Mouse (Mus musculus): ENCODE data around the gene Ltbp1. TPM values are rescaled to one million over a fixed set of nuclear protein-coding genes. Genes with fewer than 3 reads are reported as not detected.

Gene Ltbp1
- total RNA-seq, 2 experiments from 2014 or later, result 8.2 to 8.4 TPM

DNA sequence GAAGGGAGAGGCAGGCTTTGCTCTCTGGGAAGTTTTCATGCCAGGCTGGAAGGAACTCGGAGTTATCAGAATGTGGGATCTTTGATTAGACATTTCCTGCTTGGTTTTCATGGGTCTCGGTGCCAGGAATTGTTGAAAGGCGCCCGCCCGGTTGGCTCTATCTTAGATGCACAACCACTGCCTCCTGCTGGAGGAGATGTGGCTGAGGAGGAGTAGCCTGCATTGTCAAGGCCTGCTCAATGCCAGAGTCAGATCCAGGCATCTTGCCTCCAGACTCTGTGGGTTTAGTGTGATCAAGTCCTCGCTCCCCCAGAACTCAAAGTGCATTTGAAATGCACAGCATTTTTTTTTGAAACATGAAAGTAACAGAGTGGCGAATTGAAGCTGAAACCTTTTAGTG lies 364.0 kb downstream of the Ltbp1 start:
- intact Hi-C loops (cut with DNase I), result no loop called here
- DNase-seq (ENCODE audit: low spot score in 2 of 2), result no peak

DNA sequence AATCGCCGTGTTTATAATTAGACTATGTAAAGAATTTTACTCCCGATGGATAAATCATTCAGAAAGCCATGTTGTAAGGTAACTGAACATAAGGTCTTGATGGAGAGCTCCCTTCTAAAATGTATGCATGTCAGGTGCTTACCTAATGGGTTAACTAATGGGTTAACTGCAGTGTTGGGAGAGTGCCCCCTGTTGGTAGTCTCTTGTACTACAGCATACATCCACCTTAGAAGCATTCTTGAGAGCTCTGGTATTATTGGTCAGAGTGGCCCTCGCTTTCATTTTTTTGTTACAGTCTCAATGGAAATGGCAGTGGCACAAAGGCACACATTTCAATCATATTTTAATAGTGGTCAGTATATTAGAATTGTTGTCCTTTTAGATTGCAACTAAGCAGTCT lies 364.8 kb downstream of the Ltbp1 start:
- intact Hi-C loops (cut with DNase I), result no loop called here
- DNase-seq (ENCODE audit: low spot score in 2 of 2), result no peak

DNA sequence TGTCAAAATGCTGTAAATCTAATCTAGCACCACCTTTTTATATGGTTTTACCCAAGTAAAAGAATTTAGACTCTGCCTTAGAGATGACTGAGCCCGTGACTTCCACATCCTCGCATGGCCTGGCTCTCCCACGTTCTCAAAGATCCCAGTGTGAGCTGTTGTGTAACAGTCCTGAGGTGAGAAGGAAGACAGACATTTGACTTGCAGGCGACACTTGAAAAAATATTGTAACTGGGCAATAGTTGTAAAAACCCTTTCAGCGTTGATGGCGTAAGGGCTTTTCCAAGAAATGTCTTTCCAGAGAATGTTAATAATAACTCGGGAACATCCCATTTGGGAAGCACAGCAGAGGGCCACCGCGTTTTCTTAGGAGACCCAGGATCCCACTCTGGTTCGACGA lies 366.3 kb downstream of the Ltbp1 start:
- DNase-seq (ENCODE audit: low spot score in 2 of 2), result no peak
- intact Hi-C loops (cut with DNase I), result no loop called here

DNA sequence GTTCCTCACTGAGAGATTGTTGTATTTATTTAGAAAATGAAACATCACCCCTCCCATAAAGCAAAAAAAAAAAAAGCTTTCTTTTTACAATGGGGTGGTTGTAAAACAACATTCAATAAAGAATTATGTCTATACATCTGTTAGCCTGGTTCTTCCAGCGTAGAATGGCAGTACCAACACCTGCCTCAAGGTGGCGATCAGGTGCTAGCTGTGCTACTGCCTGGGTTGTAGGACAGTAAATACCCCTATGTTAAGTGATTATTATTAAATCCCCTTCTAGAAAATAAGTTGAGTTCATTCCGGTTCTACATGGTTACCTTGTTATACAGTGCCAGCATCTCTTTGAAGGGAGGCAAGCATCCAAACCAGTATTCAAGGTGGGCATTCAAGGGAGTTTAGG lies 367.0 kb downstream of the Ltbp1 start:
- peak in 1 of 2 experiments; percentile 16 for DNase-seq (ENCODE audit: low spot score in 2 of 2)
- intact Hi-C loops (cut with DNase I), result no loop called here

DNA sequence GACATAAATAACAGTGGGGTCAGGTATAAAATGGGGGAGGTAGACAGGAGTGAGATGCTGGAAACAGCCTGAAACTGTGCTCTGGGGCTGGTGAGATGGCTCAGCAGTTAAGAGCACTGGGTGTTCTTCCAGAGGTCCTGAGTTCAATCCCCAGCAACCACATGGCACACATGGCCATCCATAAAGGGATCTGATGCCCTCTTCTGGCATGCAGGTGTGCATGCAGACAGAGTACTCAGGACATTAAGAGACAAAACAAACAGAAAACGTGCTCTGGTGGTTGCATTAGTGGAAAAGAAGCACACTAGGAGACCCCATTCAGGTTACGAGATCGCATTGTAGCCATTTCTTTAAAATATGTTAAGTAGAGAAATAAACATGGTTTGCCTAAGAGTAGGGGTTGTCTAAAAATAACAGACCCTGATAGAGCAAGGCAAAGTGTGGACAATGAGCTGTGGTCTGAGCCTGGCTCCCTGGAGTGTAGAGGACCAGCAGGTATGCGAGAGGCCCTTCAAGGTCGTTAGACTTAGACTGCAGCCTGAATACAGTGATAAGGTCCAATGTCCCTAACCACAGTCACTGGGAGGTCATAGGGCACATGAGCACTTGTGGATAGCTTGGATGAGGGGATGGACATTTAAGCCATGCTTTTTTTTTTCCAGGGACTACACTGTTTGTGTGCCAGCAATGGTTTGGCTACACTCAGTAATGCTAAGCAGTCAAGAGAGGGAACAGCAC lies 369.1 kb downstream of the Ltbp1 start:
- intact Hi-C loops (cut with DNase I), result no loop called here
- no peak for DNase-seq (ENCODE audit: low spot score in 2 of 2)

DNA sequence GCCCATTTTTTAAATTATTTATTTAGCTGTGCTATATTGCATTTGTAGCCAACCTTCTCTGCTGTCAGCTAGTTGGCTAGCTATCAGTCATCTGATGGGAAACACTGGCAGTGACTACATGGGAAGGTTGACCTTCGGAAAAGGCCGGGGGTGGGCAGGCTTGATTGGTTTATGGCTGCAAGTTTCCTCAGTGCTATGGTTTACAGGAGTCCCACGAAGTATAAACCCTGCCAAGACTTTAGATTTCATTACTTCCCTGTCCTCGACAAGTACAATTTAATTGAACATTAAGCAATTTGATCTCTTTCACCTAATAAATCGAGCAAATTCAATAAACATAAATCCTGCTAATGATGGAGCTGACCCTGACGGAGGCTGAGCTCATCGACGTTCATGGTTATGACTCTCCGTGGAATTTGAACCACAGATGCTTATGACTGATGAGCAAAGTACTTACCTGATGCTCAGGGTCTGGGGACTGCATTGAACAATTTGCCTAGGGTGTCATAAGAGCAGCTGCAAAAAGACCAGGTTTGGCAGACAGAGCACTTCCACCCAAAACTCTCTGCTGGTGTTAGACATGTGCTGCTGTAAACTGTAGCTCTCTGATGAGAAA lies 373.0 kb downstream of the Ltbp1 start:
- intact Hi-C loops (cut with DNase I), result no loop called here
- DNase-seq (ENCODE audit: low spot score in 2 of 2), result no peak

DNA sequence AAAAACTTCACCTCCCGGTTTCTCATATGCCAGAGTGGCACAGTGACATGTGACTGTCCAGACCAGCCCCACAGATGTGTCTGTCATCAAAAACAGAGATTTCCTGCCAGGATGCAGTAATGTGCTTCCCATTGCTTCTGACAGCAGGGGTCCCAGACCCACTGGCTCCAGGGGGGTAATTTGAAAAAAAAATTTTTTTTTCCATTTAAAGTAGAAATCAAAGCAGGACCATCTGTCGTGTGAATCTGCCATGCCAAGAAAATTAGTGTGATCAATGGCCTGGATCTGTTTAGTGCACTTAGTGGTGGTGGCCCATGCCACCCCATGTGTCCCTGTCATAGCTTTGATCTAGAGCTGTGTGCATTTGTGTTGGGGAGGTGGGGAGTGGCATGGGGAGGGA lies 374.8 kb downstream of the Ltbp1 start:
- DNase-seq (ENCODE audit: low spot score in 2 of 2), result no peak
- intact Hi-C loops (cut with DNase I), result loop anchor here (10.0 kb wide), 2 partner anchors 295 to 575 kb away; no protein-coding TSS in a partner anchor

DNA sequence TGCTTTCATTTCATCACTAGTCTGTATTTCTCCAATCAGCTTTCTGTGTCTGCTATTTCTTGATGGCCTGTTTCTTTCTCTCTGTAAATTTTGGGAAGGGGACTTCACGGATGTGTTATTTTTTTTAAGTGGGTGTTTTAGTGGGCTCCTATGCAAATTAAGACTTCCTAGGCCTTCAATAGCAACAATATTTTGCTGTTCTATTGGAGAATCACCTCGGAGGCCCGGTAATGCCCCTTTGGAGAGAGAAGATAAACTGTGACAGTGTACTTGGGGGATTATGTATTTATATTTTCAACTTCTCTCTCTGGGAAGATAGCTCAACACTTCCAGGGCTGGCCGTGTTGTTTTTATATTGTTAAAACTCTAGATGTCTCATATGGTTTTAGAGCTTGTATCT lies 383.0 kb downstream of the Ltbp1 start:
- no peak for DNase-seq (ENCODE audit: low spot score in 2 of 2)
- intact Hi-C loops (cut with DNase I), result loop anchor here (10.0 kb wide), 2 partner anchors 304 to 584 kb away; no protein-coding TSS in a partner anchor

DNA sequence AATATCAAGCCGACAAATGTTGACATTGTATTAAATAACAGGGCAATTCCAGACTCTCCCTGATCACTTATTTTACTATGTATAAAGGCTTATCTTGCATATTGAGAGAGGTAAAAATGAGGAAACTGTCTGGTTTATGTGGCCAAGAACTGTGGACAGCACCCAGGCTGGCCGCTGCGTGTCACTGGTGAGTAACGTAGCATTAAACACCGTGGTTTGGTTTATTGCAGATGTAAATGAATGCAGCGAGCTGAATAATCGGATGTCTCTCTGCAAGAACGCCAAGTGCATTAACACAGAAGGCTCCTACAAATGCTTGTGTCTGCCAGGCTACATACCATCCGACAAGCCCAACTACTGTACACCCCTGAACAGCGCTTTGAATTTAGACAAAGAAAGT lies 384.8 kb downstream of the Ltbp1 start:
- no peak for DNase-seq (ENCODE audit: low spot score in 2 of 2)
- intact Hi-C loops (cut with DNase I), result no loop called here

DNA sequence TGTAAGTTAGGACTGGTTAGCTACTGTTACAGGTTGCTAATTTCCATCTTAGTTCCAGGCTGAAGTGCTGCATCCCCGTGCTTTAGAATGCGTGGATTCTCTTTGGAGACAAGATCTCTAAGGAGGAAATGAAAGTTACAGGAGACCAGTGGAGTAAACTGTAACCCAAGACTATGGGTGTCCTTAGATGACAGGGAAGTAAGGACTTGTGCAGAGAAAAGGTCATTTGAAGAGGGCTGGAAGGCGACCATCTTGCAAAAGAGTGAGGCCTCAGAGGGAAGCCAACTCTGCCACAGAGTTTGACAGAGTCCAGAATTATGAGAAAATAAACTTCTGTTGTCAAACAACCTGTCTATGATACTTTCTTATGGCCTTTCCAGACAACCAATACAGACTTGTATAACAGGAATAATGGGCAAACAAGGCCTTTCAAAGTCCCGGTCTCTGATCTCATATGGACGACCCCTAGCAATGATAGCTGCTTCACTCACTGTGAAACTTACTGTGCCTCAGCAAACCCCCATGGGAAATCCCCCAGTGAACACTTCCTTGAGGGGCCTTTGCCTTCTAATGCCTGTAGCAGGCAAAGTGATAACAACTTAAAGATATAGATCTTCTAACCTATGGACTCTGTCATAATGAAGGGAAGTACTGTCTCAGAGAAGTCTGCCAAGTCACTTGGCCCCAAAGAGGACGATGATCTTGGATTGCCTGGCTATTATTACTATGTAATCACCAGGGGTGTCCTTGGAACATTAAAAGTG lies 386.2 kb downstream of the Ltbp1 start:
- intact Hi-C loops (cut with DNase I), result no loop called here
- no peak for DNase-seq (ENCODE audit: low spot score in 2 of 2)

DNA sequence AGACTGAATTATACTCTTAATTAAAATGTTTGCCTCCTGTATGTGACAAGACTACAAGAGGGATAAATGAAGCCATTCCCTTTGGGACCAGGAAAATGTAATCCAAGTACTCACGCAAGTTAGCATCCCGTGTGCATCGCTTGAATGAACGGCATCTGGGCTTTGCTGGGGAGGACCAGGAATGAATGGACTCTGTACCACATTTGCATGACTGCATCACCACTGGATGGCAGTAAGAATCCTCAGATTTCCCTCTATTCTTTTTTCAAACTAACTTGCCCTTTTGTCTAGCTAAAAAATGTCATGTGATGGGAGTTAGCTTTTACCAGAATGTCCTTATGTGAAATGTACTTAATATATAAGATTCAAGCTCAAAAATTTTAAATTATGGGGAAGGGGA lies 401.0 kb downstream of the Ltbp1 start:
- DNase-seq (ENCODE audit: low spot score in 2 of 2), result no peak
- intact Hi-C loops (cut with DNase I), result loop anchor here (10.0 kb wide), 1 partner anchor 128 kb away; no protein-coding TSS in a partner anchor

DNA sequence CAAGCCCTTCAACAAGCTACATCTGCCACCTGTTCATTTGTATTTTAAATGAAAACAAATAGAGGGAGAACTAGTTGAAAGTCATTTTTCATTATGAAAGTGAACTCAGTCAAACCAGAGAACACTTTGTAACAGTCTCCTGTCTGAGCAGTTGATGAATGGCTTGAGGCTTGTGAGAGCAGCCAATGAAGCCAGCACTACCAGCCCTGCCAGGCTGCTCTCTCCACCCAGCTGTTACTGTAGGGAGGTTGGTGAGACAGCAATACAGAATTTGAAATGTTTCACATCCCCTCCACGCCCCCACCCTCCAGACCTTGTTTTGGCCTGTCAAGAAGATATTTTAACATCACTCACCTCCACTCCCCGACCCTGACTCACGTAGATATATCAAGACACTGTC lies 411.5 kb downstream of the Ltbp1 start:
- no peak for DNase-seq (ENCODE audit: low spot score in 2 of 2)
- intact Hi-C loops (cut with DNase I), result no loop called here

DNA sequence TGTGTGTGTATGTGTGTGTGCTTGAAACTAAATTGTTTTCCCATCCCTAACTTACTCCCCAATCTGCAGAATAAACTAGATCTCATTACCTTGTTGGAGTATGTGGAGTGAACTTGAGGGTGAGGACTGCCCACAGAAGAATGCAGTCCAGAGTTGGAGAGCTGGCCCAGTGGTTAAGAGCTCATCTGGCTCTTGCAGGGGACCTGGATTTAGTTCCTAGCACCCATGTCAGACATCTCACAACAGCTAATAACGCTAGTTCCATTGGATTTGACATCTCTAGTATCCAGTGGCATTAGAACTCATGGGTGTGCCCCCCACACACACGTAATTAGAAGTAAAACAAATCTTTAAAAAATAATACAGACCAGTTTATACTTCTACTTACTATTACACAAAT lies 428.8 kb downstream of the Ltbp1 start:
- intact Hi-C loops (cut with DNase I), result no loop called here
- no peak for DNase-seq (ENCODE audit: low spot score in 2 of 2)

DNA sequence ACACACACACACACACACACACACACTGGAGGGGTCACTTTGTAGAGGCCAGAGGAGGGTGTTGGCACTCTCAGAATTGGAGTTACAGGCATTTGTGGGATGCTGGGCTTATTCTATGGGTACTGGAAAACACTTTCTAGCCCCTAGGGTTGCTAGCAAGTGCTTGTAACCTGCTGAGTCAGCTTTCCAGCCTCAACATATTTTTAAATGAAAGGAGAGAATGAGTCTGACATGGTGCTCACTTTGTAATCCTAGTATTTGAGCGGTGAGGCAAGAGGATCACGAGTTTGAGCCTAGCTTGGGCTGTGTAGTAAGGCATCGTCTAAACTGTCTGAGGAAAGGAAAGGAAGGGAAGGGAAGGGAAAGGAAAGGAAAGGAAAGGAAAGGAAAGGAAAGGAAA lies 429.5 kb downstream of the Ltbp1 start:
- intact Hi-C loops (cut with DNase I), result no loop called here
- no peak for DNase-seq (ENCODE audit: low spot score in 2 of 2)

DNA sequence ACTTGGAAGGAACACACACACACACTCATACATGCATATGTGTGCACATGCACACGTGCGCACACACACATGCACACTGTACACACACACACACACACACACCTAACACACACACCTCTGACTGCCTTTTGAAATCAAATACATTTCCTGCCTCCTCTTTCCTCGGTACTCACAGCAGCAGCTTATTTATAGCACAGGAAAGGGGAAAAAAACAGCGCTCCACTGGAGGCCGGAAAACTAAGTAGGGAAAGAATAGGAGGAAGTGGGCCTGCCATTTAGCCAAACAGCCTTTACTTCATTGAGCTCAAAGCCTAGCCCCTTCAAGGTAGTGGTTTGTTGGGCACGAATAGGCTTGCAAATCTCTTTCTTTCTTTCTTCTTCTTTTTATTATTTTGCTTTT lies 430.2 kb downstream of the Ltbp1 start, which contains the start of gene Rasgrp3:
Gene Rasgrp3 (plus strand): TSS at position 298 of the 400 bp plus-strand sequence.
- intact Hi-C loops (cut with DNase I), result no loop called here
- no peak for DNase-seq (ENCODE audit: low spot score in 2 of 2)

DNA sequence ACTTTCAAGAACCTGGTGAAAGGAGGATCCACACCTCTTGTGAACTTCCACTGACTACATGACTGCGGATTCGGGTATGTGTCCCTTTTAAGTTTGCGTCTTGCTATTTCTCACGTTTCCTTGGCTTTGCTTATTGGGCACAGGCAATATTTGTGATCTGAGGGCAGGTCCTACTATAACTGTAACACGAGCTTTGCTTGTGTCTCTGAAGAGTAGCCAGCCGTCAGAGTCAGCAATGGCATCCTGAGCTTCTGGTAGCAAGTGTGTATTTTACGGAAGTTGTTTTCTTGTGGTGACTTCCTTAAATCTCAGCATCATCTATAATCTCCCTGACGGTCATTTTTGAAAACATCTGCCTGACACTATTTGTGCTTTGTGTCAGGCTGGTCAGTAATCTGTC lies 430.7 kb downstream of the Ltbp1 start:
- intact Hi-C loops (cut with DNase I), result no loop called here
- DNase-seq (ENCODE audit: low spot score in 2 of 2), result no peak

DNA sequence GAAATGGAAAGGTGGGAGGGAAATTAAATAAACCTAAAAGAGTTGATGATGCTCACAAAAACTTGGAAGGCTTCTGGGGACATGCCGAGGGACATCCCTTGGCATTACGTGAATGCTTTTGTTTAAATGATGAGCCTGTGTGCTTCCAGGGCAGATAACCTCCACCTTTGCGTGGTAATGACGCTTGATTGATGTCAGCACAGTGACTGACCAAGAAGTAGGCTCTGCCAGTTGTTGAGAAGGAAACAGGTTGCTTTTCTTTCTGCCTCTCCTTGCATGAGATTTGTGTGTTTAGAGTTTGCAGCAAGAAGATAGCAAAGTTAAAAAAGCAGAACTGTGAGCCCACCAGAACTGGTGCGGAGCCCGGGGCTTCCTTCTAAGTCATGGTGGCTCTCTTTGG lies 431.5 kb downstream of the Ltbp1 start:
- intact Hi-C loops (cut with DNase I), result no loop called here
- no peak for DNase-seq (ENCODE audit: low spot score in 2 of 2)

DNA sequence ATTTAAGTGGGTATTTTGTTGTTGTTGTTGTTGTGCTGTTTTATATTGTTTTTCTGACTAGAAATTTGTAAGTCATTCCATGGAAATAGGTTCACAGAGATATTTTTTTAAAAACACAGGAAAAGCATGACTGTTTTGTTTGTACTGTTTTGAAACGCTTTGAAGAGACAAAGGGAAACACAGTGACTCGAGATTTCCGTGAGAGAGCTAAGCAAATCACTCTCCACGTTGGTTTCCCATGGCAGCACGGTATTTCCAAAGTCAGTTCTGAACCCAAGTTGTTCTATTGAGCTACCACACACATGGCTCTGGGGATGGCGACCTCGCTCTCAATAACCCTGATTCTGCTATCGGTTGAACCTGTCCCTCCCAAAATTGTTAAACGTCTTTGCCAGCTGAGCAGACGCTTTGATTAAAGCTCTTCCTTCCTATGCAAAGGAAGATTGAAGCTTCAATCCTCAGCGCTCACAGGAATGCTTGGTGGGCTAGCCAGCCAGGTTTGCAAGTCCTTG lies 431.9 kb downstream of the Ltbp1 start:
- intact Hi-C loops (cut with DNase I), result no loop called here
- DNase-seq (ENCODE audit: low spot score in 2 of 2), result no peak

DNA sequence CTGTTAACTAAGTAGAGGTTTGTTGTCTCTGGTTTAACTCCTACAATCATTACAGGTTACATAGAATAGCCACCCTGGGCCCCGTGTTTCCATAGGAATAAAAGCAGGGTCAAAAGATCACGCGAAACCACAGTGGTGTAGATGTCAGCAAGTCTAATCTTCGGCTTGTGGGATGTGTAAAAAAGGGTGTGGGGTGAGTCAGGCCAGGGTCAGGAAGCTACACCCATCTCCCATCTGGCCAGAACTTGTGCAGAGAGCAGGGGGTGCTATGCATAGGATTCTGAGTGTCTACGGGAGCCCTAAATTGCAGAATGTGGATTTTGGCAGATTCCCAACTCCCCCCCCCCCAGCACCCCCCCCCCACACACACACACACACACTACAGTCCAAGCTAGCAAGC lies 432.8 kb downstream of the Ltbp1 start:
- intact Hi-C loops (cut with DNase I), result no loop called here
- no peak for DNase-seq (ENCODE audit: low spot score in 2 of 2)

DNA sequence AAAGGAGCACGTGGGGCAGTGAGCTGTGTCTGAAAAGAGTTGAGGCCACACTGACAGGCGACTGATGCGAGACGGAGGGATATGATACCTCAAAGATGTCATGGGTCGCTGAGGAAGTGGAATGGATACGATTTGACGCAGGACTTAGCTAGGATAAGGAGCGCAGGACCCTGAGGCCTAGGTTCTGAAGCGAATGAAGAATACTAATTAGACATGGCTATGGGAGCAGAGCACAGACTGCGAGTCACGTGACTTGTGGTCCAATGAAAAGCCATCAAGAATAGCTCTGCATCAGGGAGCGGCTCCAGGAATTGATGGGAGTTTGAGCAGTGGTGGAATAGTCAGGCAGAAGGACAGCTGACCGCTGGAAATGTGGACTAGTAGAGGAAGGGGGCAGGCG lies 433.7 kb downstream of the Ltbp1 start:
- intact Hi-C loops (cut with DNase I), result no loop called here
- no peak for DNase-seq (ENCODE audit: low spot score in 2 of 2)
